Mouse (Mus musculus): ENCODE results near the gene Gbf1. TPM values are rescaled to one million over a fixed set of nuclear protein-coding genes. Genes with fewer than 3 reads are reported as not detected.

The Gbf1 gene
- total and polyA plus RNA-seq, 3 experiments, result 8.6 to 26.1 (median 18.7) TPM

- peak within 1 kb of the TSS; percentile 67 to 86 (median 68) for H3K4me3 ChIP-seq (replicated peaks in 1 of 3; ENCODE audit: low read depth in 2 of 3, low read length in 2 of 3, poor library complexity in 1 of 3)
- TF ChIP-seq MYC (IDR thresholded peaks at IDR 0.05; ENCODE audit: low read depth, low read length) (no peak), NRF1 (IDR thresholded peaks at IDR 0.05; ENCODE audit: low read depth, low read length) (peak; percentile 86), POLR2A (IDR thresholded peaks at IDR 0.05; ENCODE audit: low read depth, low read length) (no peak), MAX (IDR thresholded peaks at IDR 0.05; ENCODE audit: low read length) (no peak), PAX5 (IDR thresholded peaks at IDR 0.05; ENCODE audit: low read length) (no peak), GABPA (IDR thresholded peaks at IDR 0.05; ENCODE audit: insufficient replicate concordance, low read depth, low read length) (no peak), ZMIZ1 (IDR thresholded peaks at IDR 0.05; ENCODE audit: low read depth, low read length) (no peak), ETS1 (conservative IDR thresholded peaks at IDR 0.05; ENCODE audit: low read depth, low read length) (no peak)
- H3K9ac ChIP-seq (ENCODE audit: insufficient read depth, low read depth), result peak within 1 kb of the TSS; percentile 92
- H3K9me3 ChIP-seq (replicated peaks; ENCODE audit: low read length), result no peaks in the 10 kb centered on the region
- dilution Hi-C loops (cut with MboI; ENCODE audit: extremely low pct_ligation_motif_present, extremely low pct_unique_long_range_greater_than_20kb, low sequenced_read_pairs) (no loop called here), in situ Hi-C loops (cut with MboI; ENCODE audit: low pct_ligation_motif_present, low pct_unique_long_range_greater_than_20kb, low sequenced_read_pairs) (no loop called here)
- peaks cover 44% of the 10 kb centered on the region for H3K27me3 ChIP-seq (replicated peaks)
- no peaks in the 10 kb centered on the region for H3K79me2 ChIP-seq (replicated peaks; ENCODE audit: control insufficient read depth, extremely low read depth, insufficient read depth, poor library complexity, severe bottlenecking)
- peaks cover 9 to 47% of the 10 kb centered on the region in 2 experiments for H3K4me1 ChIP-seq (ENCODE audit: control insufficient read depth in 1 of 2, insufficient read depth in 2 of 2)
- no peak for DNase-seq (ENCODE audit: extremely low read depth)
- peaks cover 15 to 24% of the 10 kb centered on the region in 2 experiments for H3K36me3 ChIP-seq (replicated peaks in 1 of 2; ENCODE audit: control insufficient read depth in 1 of 2, insufficient read depth in 1 of 2, low read length in 1 of 2)
- H3K4me2 ChIP-seq (ENCODE audit: insufficient read depth, low read depth, poor library complexity, severe bottlenecking), result peak within 1 kb of the TSS; percentile 79
- H3K27ac ChIP-seq (ENCODE audit: insufficient read depth, low read depth), result peak within 1 kb of the TSS; percentile 88
Observed at GRCm38 (mm10) chr19:46326756-46327305, 174.5 kb downstream of the Gbf1 start, which contains the start of gene Psd. Psd (minus strand) TSS chr19:46327156.

GRCm38 (mm10) chr19:46327531-46328064 is 175.3 kb downstream of the Gbf1 start:
- H3K4me3 ChIP-seq (replicated peaks in 1 of 3; ENCODE audit: low read depth in 2 of 3, low read length in 2 of 3, poor library complexity in 1 of 3), result peak overlapping the region; percentile 67 to 86 (median 68)
- no peaks in the 10 kb centered on the region for H3K79me2 ChIP-seq (replicated peaks; ENCODE audit: control insufficient read depth, extremely low read depth, insufficient read depth, poor library complexity, severe bottlenecking)
- H3K9ac ChIP-seq (ENCODE audit: insufficient read depth, low read depth), result peak overlapping the region; percentile 92; the same call in 1 of the 2 replicates
- dilution Hi-C loops (cut with MboI; ENCODE audit: extremely low pct_ligation_motif_present, extremely low pct_unique_long_range_greater_than_20kb, low sequenced_read_pairs), result no loop called here
- H3K9me3 ChIP-seq (replicated peaks; ENCODE audit: low read length), result no peaks in the 10 kb centered on the region
- H3K27me3 ChIP-seq (replicated peaks), result peaks cover 43% of the 10 kb centered on the region
- in situ Hi-C loops (cut with MboI; ENCODE audit: low pct_ligation_motif_present, low pct_unique_long_range_greater_than_20kb, low sequenced_read_pairs), result no loop called here
- peaks cover 21 to 32% of the 10 kb centered on the region in 2 experiments for H3K36me3 ChIP-seq (replicated peaks in 1 of 2; ENCODE audit: control insufficient read depth in 1 of 2, insufficient read depth in 1 of 2, low read length in 1 of 2)
- peaks cover 9 to 42% of the 10 kb centered on the region in 2 experiments for H3K4me1 ChIP-seq (ENCODE audit: control insufficient read depth in 1 of 2, insufficient read depth in 2 of 2)
- TF ChIP-seq GABPA (IDR thresholded peaks at IDR 0.05; ENCODE audit: insufficient replicate concordance, low read depth, low read length) (no peak), ZKSCAN1 (IDR thresholded peaks at IDR 0.05; ENCODE audit: borderline replicate concordance, low read depth, low read length) (no peak), JUN (IDR thresholded peaks at IDR 0.05; ENCODE audit: insufficient read depth, low read depth, low read length) (no peak), MXI1 (IDR thresholded peaks at IDR 0.05; ENCODE audit: low read depth, low read length) (0 out of 2 replicates have a peak, but pooled peaks have one; percentile 4), POLR2AphosphoS2 (IDR thresholded peaks at IDR 0.05; ENCODE audit: low read depth, low read length) (no peak)
- H3K4me2 ChIP-seq (ENCODE audit: insufficient read depth, low read depth, poor library complexity, severe bottlenecking), result peak overlapping the region; percentile 79
- DNase-seq (ENCODE audit: extremely low read depth), result no peak
- no peak overlapping the region for H3K27ac ChIP-seq (ENCODE audit: insufficient read depth, low read depth)
